Mouse (Mus musculus) megakaryocyte, embryonic 14.5 days (primary cell): ENCODE measurements around the gene Sh3pxd2a.

Source experiments
- FLI1 ChIP-seq: IDR thresholded peaks from 2 replicates; pipeline ENCODE4 v1.6.1; 2012; ENCODE audit warnings: low read length, inconsistent platforms, mixed read lengths
- GATA1 ChIP-seq: IDR thresholded peaks from 3 replicates; pipeline ENCODE4 v1.6.1; 2012; ENCODE audit warnings: mixed read lengths, low read length, inconsistent platforms, borderline replicate concordance

GRCm38 (mm10) chr19:47279372-47279771, 184.8 kb downstream of the Sh3pxd2a start:
- TF ChIP-seq GATA1: no peak
- no peak for TF ChIP-seq FLI1
